Mouse (Mus musculus): ENCODE measurements around the gene Lims1.

DNA sequence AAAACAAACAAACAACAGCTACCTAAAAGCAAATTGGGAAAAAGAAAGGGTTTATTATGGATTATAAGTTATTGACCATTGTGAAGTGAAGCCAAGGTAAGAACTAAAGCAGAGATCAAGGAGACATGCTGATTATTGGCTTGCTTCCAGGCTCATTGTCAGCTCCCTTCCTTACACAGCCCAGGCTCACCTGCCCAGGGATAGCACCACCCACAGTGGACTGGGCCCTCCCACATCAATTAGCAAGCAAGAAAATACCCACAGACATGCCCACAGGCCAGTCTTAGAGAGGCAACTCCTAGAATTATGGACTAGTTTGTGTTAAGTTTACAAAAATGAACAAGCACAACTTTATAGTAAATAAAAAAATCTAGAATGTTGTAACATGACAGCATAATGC is 89.6 kb downstream of the Lims1 start:
- no peak for TF ChIP-seq E2F4 (IDR thresholded peaks at IDR 0.05; ENCODE audit: insufficient replicate concordance, low read depth, low read length)
- TF ChIP-seq POLR2A (IDR thresholded peaks at IDR 0.05; ENCODE audit: low read depth, low read length) = no peak
- no peak for TF ChIP-seq CTCF (conservative IDR thresholded peaks at IDR 0.05 in 1 of 2, IDR thresholded peaks at IDR 0.05 in 1 of 2; ENCODE audit: low read depth in 2 of 2, low read length in 2 of 2)
- TF ChIP-seq TCF12 (IDR thresholded peaks at IDR 0.05; ENCODE audit: low read depth, low read length) = no peak
- TF ChIP-seq MAX (IDR thresholded peaks at IDR 0.05; ENCODE audit: low read length) = no peak
- no peak for TF ChIP-seq SMC3 (IDR thresholded peaks at IDR 0.05; ENCODE audit: low read depth, low read length)
- TF ChIP-seq MXI1 (IDR thresholded peaks at IDR 0.05; ENCODE audit: low read depth, low read length) = no peak
- no peak for TF ChIP-seq CHD2 (IDR thresholded peaks at IDR 0.05; ENCODE audit: low read length)
